ENCODE assay signal across 8 mouse cellular contexts in the genomic region with DNA sequence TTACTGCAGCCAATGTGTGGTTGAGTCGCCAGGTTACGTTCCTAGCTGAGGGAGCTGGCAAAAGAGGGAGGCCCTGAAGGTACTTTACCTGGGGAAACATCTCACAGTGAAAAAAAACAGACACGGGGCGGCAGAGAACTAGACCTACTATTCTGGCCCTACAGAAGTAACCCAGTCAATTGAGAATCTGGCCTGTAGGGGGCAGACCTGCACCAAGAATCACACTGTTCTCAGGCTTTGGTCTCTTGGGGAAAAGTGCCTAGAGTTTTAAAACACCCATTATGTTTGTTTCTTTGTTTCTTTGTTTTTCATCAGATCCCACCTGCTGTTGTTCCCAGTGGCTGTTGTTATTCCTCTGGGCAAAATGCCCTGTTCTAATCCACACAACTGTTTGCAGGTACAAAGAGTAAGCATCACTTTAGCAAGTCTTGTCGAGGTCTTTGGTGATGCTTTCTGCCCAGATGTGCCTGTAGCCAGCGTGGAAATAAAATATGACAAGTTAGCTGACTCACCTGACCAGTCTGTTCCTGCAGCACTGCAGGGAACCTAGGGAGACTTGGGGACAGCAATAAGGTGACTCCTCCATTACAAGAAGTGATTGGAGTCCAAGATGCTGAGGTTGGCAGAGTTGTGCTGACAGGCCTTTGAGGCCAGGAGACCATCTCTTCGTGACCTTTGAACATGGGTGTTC. TPM values are rescaled to one million over a fixed set of nuclear protein-coding genes. Genes with fewer than 3 reads are reported as not detected.
DNase-seq lines count a peak whose midpoint lies in the region; ATAC-seq and TF ChIP-seq lines count a peak whose summit lies in the region.

No protein-coding gene starts in this region.

- DNase-seq in embryonic facial prominence, embryonic 14.5 days (ENCODE audit: low spot score) = peak; percentile 91
- peak; percentile 90 for DNase-seq in heart, embryonic 10.5 days (ENCODE audit: low spot score)
- DNase-seq in liver, adult 2 months (ENCODE audit: extremely low read depth, low read depth, low spot score) = peak; percentile 64
- DNase-seq in natural killer cell, adult 2 months (ENCODE audit: low spot score in 2 of 2) = peak; percentile 73 to 89

- no peaks in the 10 kb centered on the region for H3K9me3 ChIP-seq in embryonic facial prominence, embryonic 14.5 days (ENCODE audit: control insufficient read depth, low read length)
- H3K9me3 ChIP-seq in heart, embryonic 10.5 days = no peaks in the 10 kb centered on the region
- H3K9me3 ChIP-seq in kidney, embryonic 16.5 days (ENCODE audit: low read length) = no peaks in the 10 kb centered on the region
- no peaks in the 10 kb centered on the region for H3K9me3 ChIP-seq in stomach, embryonic 14.5 days (ENCODE audit: control insufficient read depth, low read depth, low read length)

- peaks cover 2% of the 10 kb centered on the region; the same call in 1 of the 2 replicates for H3K4me1 ChIP-seq in bone marrow, adult 2 months (ENCODE audit: control insufficient read depth, insufficient read depth, low read length)
- H3K4me1 ChIP-seq in embryonic facial prominence, embryonic 14.5 days (ENCODE audit: control insufficient read depth, insufficient read depth, low read length) = no peaks in the 10 kb centered on the region
- H3K4me1 ChIP-seq in heart, embryonic 10.5 days = no peaks in the 10 kb centered on the region
- no peaks in the 10 kb centered on the region for H3K4me1 ChIP-seq in kidney, embryonic 16.5 days (ENCODE audit: insufficient read depth, low read length)
- no peaks in the 10 kb centered on the region for H3K4me1 ChIP-seq in liver, adult 2 months (ENCODE audit: control insufficient read depth, insufficient read depth, low read length)
- H3K4me1 ChIP-seq in stomach, embryonic 14.5 days (ENCODE audit: control insufficient read depth, insufficient read depth, low read length) = no peaks in the 10 kb centered on the region

- H3K79me2 ChIP-seq in C2C12 (ENCODE audit: control insufficient read depth, insufficient read depth) = no peaks in the 10 kb centered on the region
- H3K79me2 ChIP-seq in liver, adult 2 months (ENCODE audit: control insufficient read depth, insufficient read depth, low read length) = no peaks in the 10 kb centered on the region

- no peak overlapping the region for H3ac ChIP-seq in C2C12 (ENCODE audit: control insufficient read depth, insufficient read length, low read depth)

- no peak overlapping the region for H3K9ac ChIP-seq in embryonic facial prominence, embryonic 14.5 days (ENCODE audit: low read depth, low read length)
- no peak overlapping the region for H3K9ac ChIP-seq in kidney, embryonic 16.5 days (replicated peaks; ENCODE audit: low read length)
- H3K9ac ChIP-seq in liver, adult 2 months (ENCODE audit: low read depth, low read length) = no peak overlapping the region
- H3K9ac ChIP-seq in stomach, embryonic 14.5 days (replicated peaks; ENCODE audit: low read depth, low read length) = no peak overlapping the region

- no peaks in the 10 kb centered on the region for H3K79me3 ChIP-seq in C2C12 (ENCODE audit: low read depth)

- ATAC-seq in embryonic facial prominence, embryonic 14.5 days (ENCODE audit: low read depth) = peak; percentile 91
- peak; percentile 83 for ATAC-seq in kidney, embryonic 16.5 days (ENCODE audit: low FRiP score, low TSS enrichment)
- ATAC-seq in stomach, embryonic 14.5 days (ENCODE audit: insufficient number of reproducible peaks, insufficient read depth, low FRiP score, low read depth) = peak; percentile 70; the same call in 1 of the 2 replicates

- peak; percentile 37 for TF ChIP-seq CTCF in C2C12 (IDR thresholded peaks at IDR 0.05; ENCODE audit: control insufficient read depth, insufficient read depth, insufficient read length)
- peak; percentile 68 for TF ChIP-seq CTCF in bone marrow, adult 2 months (IDR thresholded peaks at IDR 0.05; ENCODE audit: control insufficient read depth, insufficient read depth, low read length)
- peak; percentile 64 for TF ChIP-seq CTCF in liver, adult 2 months (IDR thresholded peaks at IDR 0.05; ENCODE audit: low read depth, low read length)

- WGBS in bone marrow, adult 2 months = 36% methylated on average over 7 of the region's 7 CpGs
- WGBS in embryonic facial prominence, embryonic 14.5 days = 21% methylated on average over 7 of the region's 7 CpGs
- 33% methylated on average over 7 of the region's 7 CpGs for whole genome bisulfite sequencing in heart, embryonic 10.5 days
- 30% methylated on average over 7 of the region's 7 CpGs for WGBS in kidney, embryonic 16.5 days
- WGBS in liver, adult 2 months = 29% methylated on average over 7 of the region's 7 CpGs
- WGBS in stomach, embryonic 14.5 days = 30% methylated on average over 7 of the region's 7 CpGs

- no peak for TF ChIP-seq POLR2A in bone marrow, adult 2 months (IDR thresholded peaks at IDR 0.05; ENCODE audit: borderline replicate concordance, control insufficient read depth, low read depth, low read length)
- TF ChIP-seq POLR2A in liver, adult 2 months (IDR thresholded peaks at IDR 0.05; ENCODE audit: extremely low read depth, insufficient read depth, low read length) = no peak

- H3K27me3 ChIP-seq in C2C12 (ENCODE audit: control insufficient read depth, insufficient read depth, insufficient read length) = no peaks in the 10 kb centered on the region
- H3K27me3 ChIP-seq in embryonic facial prominence, embryonic 14.5 days (replicated peaks; ENCODE audit: control insufficient read depth, insufficient read depth, low read length) = no peaks in the 10 kb centered on the region
- no peaks in the 10 kb centered on the region for H3K27me3 ChIP-seq in heart, embryonic 10.5 days (ENCODE audit: insufficient read depth, poor library complexity, severe bottlenecking)
- no peaks in the 10 kb centered on the region for H3K27me3 ChIP-seq in kidney, embryonic 16.5 days (ENCODE audit: insufficient read depth, low read length)
- H3K27me3 ChIP-seq in liver, adult 2 months (ENCODE audit: control insufficient read depth, insufficient read depth, low read length) = no peaks in the 10 kb centered on the region
- no peaks in the 10 kb centered on the region for H3K27me3 ChIP-seq in stomach, embryonic 14.5 days (ENCODE audit: control insufficient read depth, insufficient read depth, low read length)

- no peak overlapping the region for H3K4me2 ChIP-seq in embryonic facial prominence, embryonic 14.5 days (ENCODE audit: low read depth, low read length)
- H3K4me2 ChIP-seq in kidney, embryonic 16.5 days (replicated peaks; ENCODE audit: low read depth, low read length) = no peak overlapping the region
- H3K4me2 ChIP-seq in stomach, embryonic 14.5 days (replicated peaks; ENCODE audit: low read depth, low read length) = no peak overlapping the region

- H3K4me3 ChIP-seq in C2C12 (ENCODE audit: insufficient read depth, poor library complexity, severe bottlenecking) = no peak overlapping the region
- H3K4me3 ChIP-seq in bone marrow, adult 2 months (replicated peaks; ENCODE audit: control insufficient read depth, low read depth, low read length) = no peak overlapping the region
- no peak overlapping the region for H3K4me3 ChIP-seq in embryonic facial prominence, embryonic 14.5 days (ENCODE audit: low read depth, low read length)
- H3K4me3 ChIP-seq in heart, embryonic 10.5 days = no peak overlapping the region
- no peak overlapping the region for H3K4me3 ChIP-seq in kidney, embryonic 16.5 days (ENCODE audit: low read length)
- no peak overlapping the region for H3K4me3 ChIP-seq in liver, adult 2 months (ENCODE audit: insufficient read depth, low read depth, low read length)
- H3K4me3 ChIP-seq in stomach, embryonic 14.5 days (ENCODE audit: low read depth, low read length) = no peak overlapping the region

- no peak overlapping the region for H3K27ac ChIP-seq in bone marrow, adult 2 months (ENCODE audit: control insufficient read depth, insufficient read depth, low read depth, low read length, poor library complexity)
- H3K27ac ChIP-seq in embryonic facial prominence, embryonic 14.5 days (replicated peaks; ENCODE audit: low read depth, low read length) = no peak overlapping the region
- no peak overlapping the region for H3K27ac ChIP-seq in heart, embryonic 10.5 days
- no peak overlapping the region for H3K27ac ChIP-seq in kidney, embryonic 16.5 days (ENCODE audit: low read length)
- H3K27ac ChIP-seq in liver, adult 2 months (replicated peaks; ENCODE audit: insufficient read depth, low read depth, low read length) = no peak overlapping the region
- H3K27ac ChIP-seq in stomach, embryonic 14.5 days (ENCODE audit: low read length) = no peak overlapping the region

- no peaks in the 10 kb centered on the region for H3K36me3 ChIP-seq in C2C12 (ENCODE audit: control insufficient read depth, insufficient read depth)
- H3K36me3 ChIP-seq in embryonic facial prominence, embryonic 14.5 days (ENCODE audit: control insufficient read depth, insufficient read depth, low read length) = no peaks in the 10 kb centered on the region
- H3K36me3 ChIP-seq in heart, embryonic 10.5 days = no peaks in the 10 kb centered on the region
- no peaks in the 10 kb centered on the region for H3K36me3 ChIP-seq in kidney, embryonic 16.5 days (ENCODE audit: insufficient read depth, low read length)
- no peaks in the 10 kb centered on the region for H3K36me3 ChIP-seq in liver, adult 2 months (ENCODE audit: control insufficient read depth, insufficient read depth, low read length)
- H3K36me3 ChIP-seq in stomach, embryonic 14.5 days (ENCODE audit: control insufficient read depth, insufficient read depth, low read length) = no peaks in the 10 kb centered on the region

TF ChIP-seq in C2C12, 6 proteins besides CTCF, POLR2A, EP300 and RAD21:
- TF ChIP-seq MYOD1 (IDR thresholded peaks at IDR 0.05; ENCODE audit: control insufficient read depth, insufficient read length, low read depth) = no peak

RNA-seq across cellular contexts. Expression of a gene that starts 38.5 kb away (rescaled TPM):
- polyA plus RNA-seq in C2C12 (2012; fragmentation: generic; extraction: Trizol) = 4.8 TPM
- polyA plus RNA-seq in bone marrow, adult 2 months (2011; ENCODE audit: insufficient read depth, insufficient read length, low replicate concordance, missing spikeins) = 2.1 and 4.7 TPM in 2 replicates
- polyA plus RNA-seq in embryonic facial prominence, embryonic 14.5 days (2014; fragmentation: Nextera tagmentation; extraction: Ambion mirVana) = 36.2 and 38.3 TPM in 2 replicates
- 22.9 and 23.8 TPM in 2 replicates for polyA plus RNA-seq in heart, embryonic 10.5 days (2016; fragmentation: Nextera tagmentation; extraction: Ambion mirVana)
- 29.7 and 32.4 TPM in 2 replicates for polyA plus RNA-seq in kidney, embryonic 16.5 days (2015; fragmentation: Nextera tagmentation; extraction: Ambion mirVana)
- 2.7 and 3.0 TPM in 2 replicates for total RNA-seq in liver, adult 2 months (2014; rRNA removed)
- 1.6 and 1.9 TPM in 2 replicates for polyA plus RNA-seq in liver, adult 2 months (2012; rRNA removed)
- polyA plus RNA-seq in stomach, embryonic 14.5 days (2014; fragmentation: Nextera tagmentation; extraction: Ambion mirVana) = 27.1 and 28.7 TPM in 2 replicates
